Mouse (Mus musculus) CH12.LX (cell line): ENCODE data around the gene Prrx2. TPM values are rescaled to one million over a fixed set of nuclear protein-coding genes. Genes with fewer than 3 reads are reported as not detected.
A peak's percentile ranks its signal among the peaks of the same experiment; 100 is the strongest.

Experiments
- DNase-seq: peaks from one replicate; pipeline ENCODE4 v3.0.0-alpha.2; 2013; ENCODE audit errors: extremely low read depth
- H3K27ac ChIP-seq: 2 replicates; pipeline ENCODE4 v1.5.1; 2012; ENCODE audit warnings: low read depth, mild to moderate bottlenecking, control low read depth, moderate library complexity; ENCODE audit not compliant: insufficient read depth
- H3K27me3 ChIP-seq: replicated peaks from 2 replicates; pipeline ENCODE3; 2012; ENCODE audit warnings: inconsistent platforms
- H3K36me3 ChIP-seq, 2 experiments: replicated peaks in 1 of 2; 2 replicates each; pipeline versions ENCODE3 to v1.6.1; 2012; ENCODE audit warnings: inconsistent platforms in 1 of 2, low read length in 1 of 2, mild to moderate bottlenecking in 1 of 2, mixed read lengths in 1 of 2, moderate library complexity in 1 of 2; ENCODE audit not compliant: control insufficient read depth in 1 of 2, insufficient read depth in 1 of 2
- H3K4me1 ChIP-seq, 2 experiments: 2 replicates each; pipeline ENCODE4 v1.6.1; 2012; ENCODE audit warnings: inconsistent platforms in 1 of 2, moderate library complexity in 1 of 2; ENCODE audit not compliant: insufficient read depth in 2 of 2, control insufficient read depth in 1 of 2
- H3K4me2 ChIP-seq: 2 replicates; pipeline ENCODE4 v1.6.1; 2012; ENCODE audit warnings: low read depth, mild to moderate bottlenecking, control low read depth; ENCODE audit not compliant: poor library complexity, insufficient read depth, severe bottlenecking
- H3K4me3 ChIP-seq, 3 experiments: fragments of 150-350 bp in 1 of 3; sonication (generic) in 1 of 3; replicated peaks in 1 of 3; 2 replicates each; pipeline versions ENCODE3 to v1.5.1; 2011 to 2012; ENCODE audit warnings: low read depth in 2 of 3, low read length in 2 of 3, mild to moderate bottlenecking in 2 of 3, moderate library complexity in 2 of 3, control low read depth in 1 of 3, improper control_type of control experiment in 1 of 3, inconsistent platforms in 1 of 3, mixed read lengths in 1 of 3; ENCODE audit not compliant: poor library complexity in 1 of 3
- H3K79me2 ChIP-seq: replicated peaks from 2 replicates; pipeline ENCODE4 v1.6.1; 2012; ENCODE audit warnings: mild to moderate bottlenecking, moderate library complexity; ENCODE audit not compliant: control insufficient read depth, poor library complexity, insufficient read depth, severe bottlenecking; ENCODE audit errors: extremely low read depth
- H3K9ac ChIP-seq: 2 replicates; pipeline ENCODE4 v1.6.1; 2012; ENCODE audit warnings: low read depth, mild to moderate bottlenecking, control low read depth, moderate library complexity; ENCODE audit not compliant: insufficient read depth
- H3K9me3 ChIP-seq: replicated peaks from 2 replicates; pipeline ENCODE3; 2012; ENCODE audit warnings: low read length, inconsistent platforms, mixed read lengths
- BHLHE40 ChIP-seq: IDR thresholded peaks from 2 replicates; pipeline ENCODE4 v1.6.1; 2011; ENCODE audit warnings: mild to moderate bottlenecking, low read depth, low read length, improper control_type of control experiment
- CHD2 ChIP-seq: IDR thresholded peaks from 2 replicates; pipeline ENCODE4 v1.6.1; 2011; ENCODE audit warnings: low read length, improper control_type of control experiment
- CTCF ChIP-seq, 2 experiments: IDR thresholded peaks in 1 of 2; conservative IDR thresholded peaks in 1 of 2; 2 replicates each; pipeline ENCODE4 v1.5.1; 2011 to 2012; ENCODE audit warnings: low read depth in 2 of 2, low read length in 2 of 2, improper control_type of control experiment in 1 of 2, inconsistent platforms in 1 of 2, mild to moderate bottlenecking in 1 of 2, moderate library complexity in 1 of 2
- ELF1 ChIP-seq: IDR thresholded peaks from 2 replicates; pipeline ENCODE4 v1.6.1; 2014; ENCODE audit warnings: low read depth, mild to moderate bottlenecking, inconsistent platforms, low read length, improper control_type of control experiment
- GABPA ChIP-seq: IDR thresholded peaks from 2 replicates; pipeline ENCODE4 v1.6.1; 2012; ENCODE audit warnings: low read depth, low read length, improper control_type of control experiment, inconsistent platforms; ENCODE audit not compliant: insufficient replicate concordance
- IRF4 ChIP-seq: IDR thresholded peaks from 2 replicates; pipeline ENCODE4 v1.6.1; 2014; ENCODE audit warnings: low read depth, mild to moderate bottlenecking, inconsistent platforms, low read length, improper control_type of control experiment
- JUN ChIP-seq: IDR thresholded peaks from 2 replicates; pipeline ENCODE4 v1.6.1; 2011; ENCODE audit warnings: low read depth, mild to moderate bottlenecking, low read length, improper control_type of control experiment, moderate library complexity; ENCODE audit not compliant: insufficient read depth
- KAT2A ChIP-seq: IDR thresholded peaks from 2 replicates; pipeline ENCODE4 v1.6.1; 2012; ENCODE audit warnings: low read length, improper control_type of control experiment, inconsistent platforms; ENCODE audit not compliant: insufficient replicate concordance
- MAX ChIP-seq: IDR thresholded peaks from 2 replicates; pipeline ENCODE4 v1.6.1; 2011; ENCODE audit warnings: low read length, improper control_type of control experiment
- MEF2A ChIP-seq: IDR thresholded peaks from 2 replicates; pipeline ENCODE4 v1.6.1; 2014; ENCODE audit warnings: low read depth, mild to moderate bottlenecking, inconsistent platforms, low read length, improper control_type of control experiment, borderline replicate concordance
- NELFE ChIP-seq: IDR thresholded peaks from 2 replicates; pipeline ENCODE4 v1.6.1; 2011; ENCODE audit warnings: low read depth, low read length, improper control_type of control experiment
- NRF1 ChIP-seq: IDR thresholded peaks from 2 replicates; pipeline ENCODE4 v1.6.1; 2014; ENCODE audit warnings: low read depth, mild to moderate bottlenecking, inconsistent platforms, low read length, improper control_type of control experiment, moderate library complexity
- PAX5 ChIP-seq: IDR thresholded peaks from 2 replicates; pipeline ENCODE4 v1.6.1; 2012; ENCODE audit warnings: low read length, inconsistent platforms, mixed read lengths
- POLR2AphosphoS2 ChIP-seq: IDR thresholded peaks from 2 replicates; pipeline ENCODE4 v1.6.1; 2011; ENCODE audit warnings: low read depth, low read length, improper control_type of control experiment
- RAD21 ChIP-seq: IDR thresholded peaks from 2 replicates; pipeline ENCODE4 v1.6.1; 2011; ENCODE audit warnings: low read depth, mild to moderate bottlenecking, low read length, improper control_type of control experiment, moderate library complexity
- RCOR1 ChIP-seq: conservative IDR thresholded peaks from 2 replicates; pipeline ENCODE4 v1.6.1; 2012; ENCODE audit warnings: low read depth, mild to moderate bottlenecking, inconsistent platforms, low read length, improper control_type of control experiment
- SIN3A ChIP-seq: IDR thresholded peaks from 2 replicates; pipeline ENCODE4 v1.6.1; 2012; ENCODE audit warnings: low read length, improper control_type of control experiment, inconsistent platforms
- TBP ChIP-seq: conservative IDR thresholded peaks from 2 replicates; pipeline ENCODE4 v1.6.1; 2011; ENCODE audit warnings: low read depth, low read length, improper control_type of control experiment
- USF1 ChIP-seq: IDR thresholded peaks from 2 replicates; pipeline ENCODE4 v1.6.1; 2014; ENCODE audit warnings: low read depth, mild to moderate bottlenecking, inconsistent platforms, low read length, improper control_type of control experiment
- USF2 ChIP-seq: conservative IDR thresholded peaks from 2 replicates; pipeline ENCODE4 v1.6.1; 2011; ENCODE audit warnings: low read depth, low read length, improper control_type of control experiment
- ZC3H11A ChIP-seq: IDR thresholded peaks from 2 replicates; pipeline ENCODE4 v1.6.1; 2012; ENCODE audit warnings: low read depth, mild to moderate bottlenecking, inconsistent platforms, low read length, improper control_type of control experiment
- ZNF384 ChIP-seq: IDR thresholded peaks from 2 replicates; pipeline ENCODE4 v1.6.1; 2012; ENCODE audit warnings: low read depth, low read length, improper control_type of control experiment, inconsistent platforms
- dilution Hi-C: fragments of 300-500 bp; cut with MboI; formaldehyde crosslinking; loops from 2 replicates; pipeline ENCODE4 v1.14.3; 2020; ENCODE audit warnings: low sequenced_read_pairs; ENCODE audit not compliant: extremely low pct_unique_long_range_greater_than_20kb, extremely low pct_ligation_motif_present
- in situ Hi-C: fragments of 300-500 bp; cut with MboI; formaldehyde crosslinking; loops from 3 replicates; pipeline ENCODE4 v1.14.3; 2019; ENCODE audit warnings: low sequenced_read_pairs, low pct_ligation_motif_present, low pct_unique_long_range_greater_than_20kb, mixed read lengths
- polyA plus RNA-seq: library from polyadenylated mRNA; unstranded; fragments of >175 nt; gene quantifications from 2 replicates; pipeline ENCODE4 v1.2.1, GENCODE M21; 2012; ENCODE audit warnings: low read depth; ENCODE audit not compliant: insufficient read length
- total RNA-seq, 2 experiments: library from RNA; depleted of rRNA; stranded (reverse); fragments of 300-350 nt in 1 of 2; fragments of >200 nt in 1 of 2; gene quantifications; 2 replicates each; pipeline ENCODE4 v1.2.3; 2012 to 2014

Gene Prrx2
- total and polyA plus RNA-seq, 3 experiments: not detected

DNA sequence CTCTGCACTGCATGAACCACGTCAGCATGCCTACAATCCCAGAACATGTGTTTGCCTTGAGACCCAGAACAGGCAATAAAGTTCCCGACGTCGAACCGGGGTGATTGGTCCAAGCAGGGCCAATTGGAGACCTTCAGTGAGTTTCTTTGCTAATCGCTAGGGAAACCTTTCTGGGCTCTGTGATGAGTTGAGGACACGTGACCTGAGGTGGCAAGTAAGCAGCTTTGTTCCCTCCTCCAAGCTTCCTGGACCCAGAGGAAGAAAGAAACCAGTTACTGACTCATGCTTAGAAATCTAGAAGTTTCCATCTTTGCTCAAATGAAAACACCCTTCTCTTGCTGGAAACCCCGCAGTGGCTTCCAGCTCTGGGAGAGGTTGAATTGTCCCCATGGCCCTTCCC is 78.2 kb downstream of the Prrx2 start:
- Histone ChIP-seq H3K36me3 (no peaks in the 10 kb centered on the region), H3K9ac (no peak overlapping the region), H3K4me3 (no peak overlapping the region), H3K27ac (no peak overlapping the region), H3K4me2 (no peak overlapping the region), H3K79me2 (no peaks in the 10 kb centered on the region), H3K9me3 (no peaks in the 10 kb centered on the region), H3K4me1 (peaks cover 3 to 19% of the 10 kb centered on the region in 2 experiments; a peak in 3 of 4 replicates), H3K27me3 (peaks cover 3% of the 10 kb centered on the region)
- in situ Hi-C loops: no loop called here
- peak; percentile 20 for DNase-seq
- TF ChIP-seq POLR2AphosphoS2 (no peak), USF2 (peak; percentile 67), RCOR1 (no peak), USF1 (peak; percentile 58), CHD2 (no peak), JUN (no peak), BHLHE40 (0 out of 2 replicates have a peak, but pooled peaks have one; percentile 24), IRF4 (no peak), MAX (peak; percentile 25; the same call in 1 of the 2 replicates), TBP (no peak), ELF1 (no peak), NRF1 (no peak), NELFE (no peak)
- dilution Hi-C loops: no loop called here

DNA sequence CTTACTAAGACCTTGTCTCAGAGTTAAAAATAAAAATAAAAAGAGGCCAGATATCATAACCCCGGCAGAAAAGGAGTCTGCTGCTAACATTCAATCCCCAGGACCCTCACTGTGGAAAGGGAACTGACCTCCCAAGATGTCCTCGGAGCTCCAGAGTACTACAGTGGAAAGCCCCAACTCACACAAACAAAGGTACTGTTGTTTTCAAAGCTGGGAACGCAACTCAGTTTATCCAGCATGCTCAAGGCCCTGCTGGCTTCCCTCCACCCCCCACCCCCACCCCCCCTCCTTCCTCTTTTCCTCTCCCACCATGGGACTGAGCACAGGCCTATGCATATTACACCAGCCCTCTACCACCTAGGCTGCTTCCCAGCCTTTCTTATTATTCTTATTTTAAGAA is 80.1 kb downstream of the Prrx2 start:
- H3K4me3 ChIP-seq: no peak overlapping the region
- H3K27ac ChIP-seq: no peak overlapping the region
- H3K79me2 ChIP-seq: no peaks in the 10 kb centered on the region
- TF ChIP-seq SIN3A: no peak
- TF ChIP-seq POLR2AphosphoS2: no peak
- no peak for TF ChIP-seq TBP
- no peak for TF ChIP-seq PAX5
- no peak for TF ChIP-seq RAD21
- TF ChIP-seq GABPA: no peak
- TF ChIP-seq MEF2A: no peak
- TF ChIP-seq ZNF384: no peak
- no peak for TF ChIP-seq BHLHE40
- no peak for TF ChIP-seq RCOR1
- no peak for TF ChIP-seq JUN
- no peak for TF ChIP-seq NELFE
- TF ChIP-seq ZC3H11A: no peak
- TF ChIP-seq CTCF (conservative IDR thresholded peaks at IDR 0.05 in 1 of 2, IDR thresholded peaks at IDR 0.05 in 1 of 2; ENCODE audit: low read depth in 2 of 2, low read length in 2 of 2): no peak
- TF ChIP-seq KAT2A: no peak
- no peak for TF ChIP-seq IRF4
- TF ChIP-seq USF2: no peak
- no peak for TF ChIP-seq ELF1
- no peaks in the 10 kb centered on the region for H3K36me3 ChIP-seq
- no peak overlapping the region for H3K9ac ChIP-seq
- no peak overlapping the region for H3K4me2 ChIP-seq
- no peak for DNase-seq
- in situ Hi-C loops (no loop called here), dilution Hi-C loops (no loop called here)
- H3K4me1 ChIP-seq: peaks cover 3 to 19% of the 10 kb centered on the region in 2 experiments; a peak in 3 of 4 replicates
- no peaks in the 10 kb centered on the region for H3K9me3 ChIP-seq
- no peaks in the 10 kb centered on the region for H3K27me3 ChIP-seq
